Mouse (Mus musculus) CH12.LX (cell line): Measurements from ENCODE around the gene Ncbp1. TPM values are rescaled to one million over a fixed set of nuclear protein-coding genes. Genes with fewer than 3 reads are reported as not detected.

Source experiments
- DNase-seq: peaks from one replicate; pipeline ENCODE4 v3.0.0-alpha.2; 2013; ENCODE audit errors: extremely low read depth
- H3K27ac ChIP-seq: 2 replicates; pipeline ENCODE4 v1.5.1; 2012; ENCODE audit warnings: low read depth, mild to moderate bottlenecking, control low read depth, moderate library complexity; ENCODE audit not compliant: insufficient read depth
- H3K27me3 ChIP-seq: replicated peaks from 2 replicates; pipeline ENCODE3; 2012; ENCODE audit warnings: inconsistent platforms
- H3K36me3 ChIP-seq, 2 experiments: replicated peaks in 1 of 2; 2 replicates each; pipeline versions ENCODE3 to v1.6.1; 2012; ENCODE audit warnings: inconsistent platforms in 1 of 2, low read length in 1 of 2, mild to moderate bottlenecking in 1 of 2, mixed read lengths in 1 of 2, moderate library complexity in 1 of 2; ENCODE audit not compliant: control insufficient read depth in 1 of 2, insufficient read depth in 1 of 2
- H3K4me1 ChIP-seq, 2 experiments: 2 replicates each; pipeline ENCODE4 v1.6.1; 2012; ENCODE audit warnings: inconsistent platforms in 1 of 2, moderate library complexity in 1 of 2; ENCODE audit not compliant: insufficient read depth in 2 of 2, control insufficient read depth in 1 of 2
- H3K4me2 ChIP-seq: 2 replicates; pipeline ENCODE4 v1.6.1; 2012; ENCODE audit warnings: low read depth, mild to moderate bottlenecking, control low read depth; ENCODE audit not compliant: poor library complexity, insufficient read depth, severe bottlenecking
- H3K4me3 ChIP-seq, 3 experiments: fragments of 150-350 bp in 1 of 3; sonication (generic) in 1 of 3; replicated peaks in 1 of 3; 2 replicates each; pipeline versions ENCODE3 to v1.5.1; 2011 to 2012; ENCODE audit warnings: low read depth in 2 of 3, low read length in 2 of 3, mild to moderate bottlenecking in 2 of 3, moderate library complexity in 2 of 3, control low read depth in 1 of 3, improper control_type of control experiment in 1 of 3, inconsistent platforms in 1 of 3, mixed read lengths in 1 of 3; ENCODE audit not compliant: poor library complexity in 1 of 3
- H3K79me2 ChIP-seq: replicated peaks from 2 replicates; pipeline ENCODE4 v1.6.1; 2012; ENCODE audit warnings: mild to moderate bottlenecking, moderate library complexity; ENCODE audit not compliant: control insufficient read depth, poor library complexity, insufficient read depth, severe bottlenecking; ENCODE audit errors: extremely low read depth
- H3K9ac ChIP-seq: 2 replicates; pipeline ENCODE4 v1.6.1; 2012; ENCODE audit warnings: low read depth, mild to moderate bottlenecking, control low read depth, moderate library complexity; ENCODE audit not compliant: insufficient read depth
- H3K9me3 ChIP-seq: replicated peaks from 2 replicates; pipeline ENCODE3; 2012; ENCODE audit warnings: low read length, inconsistent platforms, mixed read lengths
- CHD1 ChIP-seq: IDR thresholded peaks from 2 replicates; pipeline ENCODE4 v1.6.1; 2012; ENCODE audit warnings: low read depth, low read length, improper control_type of control experiment, inconsistent platforms
- CHD2 ChIP-seq: IDR thresholded peaks from 2 replicates; pipeline ENCODE4 v1.6.1; 2011; ENCODE audit warnings: low read length, improper control_type of control experiment
- CTCF ChIP-seq, 2 experiments: IDR thresholded peaks in 1 of 2; conservative IDR thresholded peaks in 1 of 2; 2 replicates each; pipeline ENCODE4 v1.5.1; 2011 to 2012; ENCODE audit warnings: low read depth in 2 of 2, low read length in 2 of 2, improper control_type of control experiment in 1 of 2, inconsistent platforms in 1 of 2, mild to moderate bottlenecking in 1 of 2, moderate library complexity in 1 of 2
- EP300 ChIP-seq: IDR thresholded peaks from 2 replicates; pipeline ENCODE4 v1.6.1; 2011; ENCODE audit warnings: low read length, improper control_type of control experiment
- GABPA ChIP-seq: IDR thresholded peaks from 2 replicates; pipeline ENCODE4 v1.6.1; 2012; ENCODE audit warnings: low read depth, low read length, improper control_type of control experiment, inconsistent platforms; ENCODE audit not compliant: insufficient replicate concordance
- IRF4 ChIP-seq: IDR thresholded peaks from 2 replicates; pipeline ENCODE4 v1.6.1; 2014; ENCODE audit warnings: low read depth, mild to moderate bottlenecking, inconsistent platforms, low read length, improper control_type of control experiment
- JUN ChIP-seq: IDR thresholded peaks from 2 replicates; pipeline ENCODE4 v1.6.1; 2011; ENCODE audit warnings: low read depth, mild to moderate bottlenecking, low read length, improper control_type of control experiment, moderate library complexity; ENCODE audit not compliant: insufficient read depth
- JUND ChIP-seq: conservative IDR thresholded peaks from 2 replicates; pipeline ENCODE4 v1.6.1; 2011; ENCODE audit warnings: low read depth, low read length, improper control_type of control experiment
- KAT2A ChIP-seq: IDR thresholded peaks from 2 replicates; pipeline ENCODE4 v1.6.1; 2012; ENCODE audit warnings: low read length, improper control_type of control experiment, inconsistent platforms; ENCODE audit not compliant: insufficient replicate concordance
- MAFK ChIP-seq: IDR thresholded peaks from 2 replicates; pipeline ENCODE4 v1.6.1; 2011; ENCODE audit warnings: low read length, improper control_type of control experiment; ENCODE audit not compliant: insufficient replicate concordance
- MAX ChIP-seq: IDR thresholded peaks from 2 replicates; pipeline ENCODE4 v1.6.1; 2011; ENCODE audit warnings: low read length, improper control_type of control experiment
- MAZ ChIP-seq: IDR thresholded peaks from 2 replicates; pipeline ENCODE4 v1.6.1; 2012; ENCODE audit warnings: low read depth, mild to moderate bottlenecking, inconsistent platforms, low read length, improper control_type of control experiment, moderate library complexity
- MXI1 ChIP-seq: IDR thresholded peaks from 2 replicates; pipeline ENCODE4 v1.6.1; 2011; ENCODE audit warnings: mild to moderate bottlenecking, low read depth, low read length, improper control_type of control experiment
- MYC ChIP-seq: IDR thresholded peaks from 2 replicates; pipeline ENCODE4 v1.6.1; 2011; ENCODE audit warnings: low read depth, mild to moderate bottlenecking, improper control_type of control experiment, low read length
- NELFE ChIP-seq: IDR thresholded peaks from 2 replicates; pipeline ENCODE4 v1.6.1; 2011; ENCODE audit warnings: low read depth, low read length, improper control_type of control experiment
- NRF1 ChIP-seq: IDR thresholded peaks from 2 replicates; pipeline ENCODE4 v1.6.1; 2014; ENCODE audit warnings: low read depth, mild to moderate bottlenecking, inconsistent platforms, low read length, improper control_type of control experiment, moderate library complexity
- POLR2AphosphoS2 ChIP-seq: IDR thresholded peaks from 2 replicates; pipeline ENCODE4 v1.6.1; 2011; ENCODE audit warnings: low read depth, low read length, improper control_type of control experiment
- RAD21 ChIP-seq: IDR thresholded peaks from 2 replicates; pipeline ENCODE4 v1.6.1; 2011; ENCODE audit warnings: low read depth, mild to moderate bottlenecking, low read length, improper control_type of control experiment, moderate library complexity
- SIN3A ChIP-seq: IDR thresholded peaks from 2 replicates; pipeline ENCODE4 v1.6.1; 2012; ENCODE audit warnings: low read length, improper control_type of control experiment, inconsistent platforms
- SMC3 ChIP-seq: IDR thresholded peaks from 2 replicates; pipeline ENCODE4 v1.6.1; 2011; ENCODE audit warnings: low read depth, low read length, improper control_type of control experiment
- UBTF ChIP-seq: IDR thresholded peaks from 2 replicates; pipeline ENCODE4 v1.6.1; 2012; ENCODE audit warnings: low read depth, mild to moderate bottlenecking, inconsistent platforms, low read length, improper control_type of control experiment, moderate library complexity
- USF2 ChIP-seq: conservative IDR thresholded peaks from 2 replicates; pipeline ENCODE4 v1.6.1; 2011; ENCODE audit warnings: low read depth, low read length, improper control_type of control experiment
- ZC3H11A ChIP-seq: IDR thresholded peaks from 2 replicates; pipeline ENCODE4 v1.6.1; 2012; ENCODE audit warnings: low read depth, mild to moderate bottlenecking, inconsistent platforms, low read length, improper control_type of control experiment
- ZKSCAN1 ChIP-seq: IDR thresholded peaks from 2 replicates; pipeline ENCODE4 v1.6.1; 2012; ENCODE audit warnings: low read depth, inconsistent platforms, low read length, improper control_type of control experiment, borderline replicate concordance
- dilution Hi-C: fragments of 300-500 bp; cut with MboI; formaldehyde crosslinking; loops from 2 replicates; pipeline ENCODE4 v1.14.3; 2020; ENCODE audit warnings: low sequenced_read_pairs; ENCODE audit not compliant: extremely low pct_unique_long_range_greater_than_20kb, extremely low pct_ligation_motif_present
- in situ Hi-C: fragments of 300-500 bp; cut with MboI; formaldehyde crosslinking; loops from 3 replicates; pipeline ENCODE4 v1.14.3; 2019; ENCODE audit warnings: low sequenced_read_pairs, low pct_ligation_motif_present, low pct_unique_long_range_greater_than_20kb, mixed read lengths
- polyA plus RNA-seq: library from polyadenylated mRNA; unstranded; fragments of >175 nt; gene quantifications from 2 replicates; pipeline ENCODE4 v1.2.1, GENCODE M21; 2012; ENCODE audit warnings: low read depth; ENCODE audit not compliant: insufficient read length
- total RNA-seq, 2 experiments: library from RNA; depleted of rRNA; stranded (reverse); fragments of 300-350 nt in 1 of 2; fragments of >200 nt in 1 of 2; gene quantifications; 2 replicates each; pipeline ENCODE4 v1.2.3; 2012 to 2014

The Ncbp1 gene
- total and polyA plus RNA-seq, 3 experiments = 64.7 to 121 (median 88.2) TPM

DNA sequence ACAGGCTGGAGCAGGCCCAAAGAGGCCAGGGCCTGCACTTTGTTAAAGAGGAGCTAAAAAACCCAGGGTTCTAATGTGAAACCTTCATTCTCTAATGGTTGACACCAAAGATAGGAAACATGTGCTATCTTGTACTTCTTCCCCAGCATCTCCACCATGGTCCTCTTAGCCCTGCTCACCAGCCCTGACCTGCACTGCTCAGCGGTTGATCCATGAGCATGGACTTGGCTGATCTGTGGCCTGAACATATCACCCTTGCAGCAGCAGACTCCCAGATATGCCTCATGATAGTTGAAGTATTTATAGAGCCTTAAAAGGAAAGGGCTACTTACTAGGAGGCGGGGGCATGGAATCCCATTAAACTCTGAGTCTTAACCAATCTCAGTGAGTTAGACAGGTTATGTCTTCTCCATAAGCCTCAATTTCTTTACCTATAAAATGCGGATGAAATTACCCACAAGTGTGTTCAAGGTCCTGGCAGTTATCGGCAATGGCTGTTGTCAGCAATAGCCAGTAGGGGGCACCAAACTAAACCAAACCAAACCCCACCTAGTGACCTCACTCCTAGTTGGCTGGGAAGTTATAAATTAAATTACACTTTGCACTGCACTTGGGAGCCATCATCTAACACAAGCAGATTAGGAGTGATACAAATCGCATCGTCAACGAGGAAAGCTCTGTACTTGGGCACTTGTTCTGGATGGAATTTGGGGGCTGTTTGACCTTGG, 63.6 kb downstream of the Ncbp1 start:
- H3K79me2 ChIP-seq = no peaks in the 10 kb centered on the region
- dilution Hi-C loops = no loop called here
- H3K9ac ChIP-seq = no peak overlapping the region
- H3K4me1 ChIP-seq = peaks cover 0 to 3% of the 10 kb centered on the region in 2 experiments; a peak in 2 of 4 replicates
- no peak for TF ChIP-seq CHD2
- TF ChIP-seq IRF4 = peak; percentile 28; the same call in 1 of the 2 replicates
- peak; percentile 90 to 93 for TF ChIP-seq CTCF (conservative IDR thresholded peaks at IDR 0.05 in 1 of 2, IDR thresholded peaks at IDR 0.05 in 1 of 2; ENCODE audit: low read depth in 2 of 2, low read length in 2 of 2)
- no peak for TF ChIP-seq KAT2A
- no peak for TF ChIP-seq MAZ
- peak; percentile 71 for TF ChIP-seq SMC3
- no peak for TF ChIP-seq MXI1
- TF ChIP-seq MYC = no peak
- no peak for TF ChIP-seq ZC3H11A
- no peak for TF ChIP-seq MAX
- TF ChIP-seq EP300 = no peak
- no peak for TF ChIP-seq JUN
- TF ChIP-seq RAD21 = peak; percentile 88
- TF ChIP-seq MAFK = no peak
- TF ChIP-seq JUND = 0 out of 2 replicates have a peak, but pooled peaks have one; percentile 33
- TF ChIP-seq ZKSCAN1 = no peak
- no peak for TF ChIP-seq NRF1
- no peak for TF ChIP-seq POLR2AphosphoS2
- no peak for TF ChIP-seq USF2
- TF ChIP-seq UBTF = no peak
- no peak for TF ChIP-seq NELFE
- TF ChIP-seq GABPA = no peak
- no peak for TF ChIP-seq CHD1
- TF ChIP-seq SIN3A = no peak
- H3K36me3 ChIP-seq = no peaks in the 10 kb centered on the region
- peaks cover 3% of the 10 kb centered on the region for H3K27me3 ChIP-seq
- in situ Hi-C loops = loop anchor here (25.0 kb wide), 1 partner anchor 285 kb away; the partner anchor contains the start of gene Nans
- H3K4me2 ChIP-seq = no peak overlapping the region
- no peaks in the 10 kb centered on the region for H3K9me3 ChIP-seq
- no peak overlapping the region for H3K4me3 ChIP-seq
- no peak overlapping the region for H3K27ac ChIP-seq
- peak; percentile 71 for DNase-seq
